Mouse (Mus musculus): ENCODE data around the gene Theg.

GRCm38 (mm10) chr10:79626156-79626555 lies 39.0 kb upstream of the Theg start:
- TF ChIP-seq CTCF (IDR thresholded peaks at IDR 0.05) = no peak
- no peak for TF ChIP-seq EP300 (IDR thresholded peaks at IDR 0.05)

Data from lung, postnatal 0 days (tissue).